Mouse (Mus musculus) stomach, embryonic 15.5 days (tissue): ENCODE measurements around the gene Cbx1. TPM values are rescaled to one million over a fixed set of nuclear protein-coding genes. Genes with fewer than 3 reads are reported as not detected.
"Not testable (repeated sequence)": the region's sequence is repeated elsewhere in the genome, so short reads cannot be mapped to it uniquely, and the experiment has no call there.

Experiments used
- ATAC-seq: fragments of 200-750 bp; cut with Nextera tagmentation; 2 replicates; pipeline ENCODE4 v1.8.0; 2017; ENCODE audit warnings: low read depth, moderate number of reproducible peaks, moderate TSS enrichment; ENCODE audit not compliant: insufficient read depth, low FRiP score
- H3K27ac ChIP-seq: fragments of 300-500 bp; sonication (generic); 2 replicates; pipeline ENCODE4 v1.5.1; 2015; ENCODE audit warnings: mild to moderate bottlenecking, inconsistent platforms
- H3K27me3 ChIP-seq: fragments of 300-500 bp; sonication (generic); replicated peaks from 2 replicates; pipeline ENCODE4 v1.6.1; 2015; ENCODE audit warnings: inconsistent platforms
- H3K36me3 ChIP-seq: fragments of 300-500 bp; sonication (generic); 2 replicates; pipeline ENCODE4 v1.6.1; 2015; ENCODE audit warnings: inconsistent platforms
- H3K4me1 ChIP-seq: fragments of 300-500 bp; sonication (generic); 2 replicates; pipeline ENCODE4 v1.6.1; 2015; ENCODE audit warnings: inconsistent platforms
- H3K4me2 ChIP-seq: fragments of 300-500 bp; sonication (generic); 2 replicates; pipeline ENCODE4 v1.6.1; 2015; ENCODE audit warnings: mild to moderate bottlenecking, inconsistent platforms
- H3K4me3 ChIP-seq: fragments of 300-500 bp; sonication (generic); replicated peaks from 2 replicates; pipeline ENCODE4 v1.5.1; 2015; ENCODE audit warnings: inconsistent platforms
- H3K9ac ChIP-seq: fragments of 300-500 bp; sonication (generic); 2 replicates; pipeline ENCODE4 v1.6.1; 2015; ENCODE audit warnings: inconsistent platforms
- H3K9me3 ChIP-seq: fragments of 300-500 bp; sonication (generic); 2 replicates; pipeline ENCODE4 v1.6.1; 2016; ENCODE audit warnings: inconsistent platforms
- WGBS: fragments of 180-500 bp; shearing (Covaris S2); methylation state at CpG from one replicate; pipeline ENCODE4 v1.1.7; 2015; 5-methylcytosine and 5-hydroxymethylcytosine counted together
- polyA plus RNA-seq: library from polyadenylated mRNA; unstranded; fragments of >200 nt; fragmentation: Nextera tagmentation; extraction: Ambion mirVana; gene quantifications from 2 replicates; pipeline ENCODE4 v1.2.1, GENCODE M21; 2015

Cbx1 gene
- polyA plus RNA-seq, 1 experiment from 2014 or later = 99.2 TPM

DNA sequence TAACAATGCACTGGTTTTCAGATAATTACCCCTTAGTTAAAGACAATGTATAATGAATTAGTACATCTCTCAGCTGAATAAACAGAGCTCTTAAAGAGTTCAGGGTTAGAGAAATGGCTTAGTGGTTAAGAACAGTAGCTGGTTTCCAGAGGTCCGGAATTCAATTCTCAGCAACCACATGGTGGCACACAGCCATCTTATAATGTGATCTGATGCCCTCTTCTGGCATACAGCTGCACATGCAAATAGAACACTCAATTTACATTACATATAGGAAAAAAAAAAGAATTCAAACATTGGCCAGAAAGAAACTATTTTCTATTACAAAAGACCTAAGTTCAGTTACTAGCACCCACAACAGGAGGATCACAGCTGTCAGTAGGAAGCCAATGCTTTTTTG lies 7.7 kb downstream of the Cbx1 start:
- ATAC-seq = no peak
- H3K4me1 ChIP-seq = 0 out of 2 replicates have a peak, but pooled peaks cover 3% of the 10 kb centered on the region
- WGBS = 72% methylated on average over 1 of the region's 1 CpGs
- no peaks in the 10 kb centered on the region for H3K27me3 ChIP-seq
- H3K36me3 ChIP-seq = peaks cover 20% of the 10 kb centered on the region; the same call in 1 of the 2 replicates
- H3K9ac ChIP-seq = no peak overlapping the region
- no peak overlapping the region for H3K4me3 ChIP-seq
- H3K27ac ChIP-seq = no peak overlapping the region
- H3K9me3 ChIP-seq = no peaks in the 10 kb centered on the region
- H3K4me2 ChIP-seq = no peak overlapping the region

DNA sequence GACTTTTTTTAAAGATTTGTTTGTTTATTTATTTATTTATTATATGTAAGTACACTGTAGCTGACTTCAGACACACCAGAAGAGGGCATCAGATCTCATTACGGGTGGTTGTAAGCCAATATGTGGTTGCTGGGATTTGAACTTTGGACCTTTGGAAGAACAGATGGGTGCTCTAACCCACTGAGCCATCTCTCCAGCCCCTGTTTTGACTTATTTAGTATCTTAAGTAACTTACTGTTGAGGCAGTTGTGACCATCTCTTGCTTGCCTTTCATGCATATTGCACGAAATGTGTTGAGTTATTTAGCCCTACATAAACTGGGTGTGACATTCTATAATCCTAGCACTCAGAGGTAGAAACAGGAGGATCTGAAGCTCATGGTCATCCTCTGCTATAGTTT lies 10.6 kb downstream of the Cbx1 start:
- H3K4me2 ChIP-seq = no peak overlapping the region
- no peak overlapping the region for H3K27ac ChIP-seq
- H3K4me3 ChIP-seq = no peak overlapping the region
- H3K27me3 ChIP-seq = no peaks in the 10 kb centered on the region
- no peak for ATAC-seq
- no peaks in the 10 kb centered on the region for H3K9me3 ChIP-seq
- peaks cover 31% of the 10 kb centered on the region for H3K36me3 ChIP-seq
- no peak overlapping the region for H3K9ac ChIP-seq
- H3K4me1 ChIP-seq = 0 out of 2 replicates have a peak, but pooled peaks cover 3% of the 10 kb centered on the region
- WGBS = 87% methylated on average over 2 of the region's 2 CpGs

DNA sequence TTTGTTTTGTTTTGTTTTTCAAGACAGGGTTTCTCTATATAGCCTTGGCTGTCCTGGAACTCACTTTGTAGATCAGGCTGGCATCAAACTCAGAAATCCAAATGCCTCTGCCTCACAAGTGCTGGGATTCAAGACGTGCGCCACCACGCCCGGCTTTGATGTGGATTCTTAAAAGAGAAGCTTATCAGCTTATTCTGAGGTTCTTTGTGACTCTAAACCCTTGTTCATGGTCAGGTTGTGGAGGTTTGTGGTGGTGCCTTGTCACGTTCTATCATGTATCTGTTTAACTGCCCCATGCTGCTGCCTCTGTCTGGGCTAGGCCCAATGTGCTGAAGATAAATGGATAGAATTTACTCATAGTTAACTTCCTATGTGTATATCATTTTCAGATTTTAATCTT lies 16.7 kb downstream of the Cbx1 start:
- 90% methylated on average over 5 of the region's 5 CpGs for WGBS
- Histone ChIP-seq H3K9me3 (no peaks in the 10 kb centered on the region), H3K9ac (no peak overlapping the region), H3K4me3 (no peak overlapping the region), H3K27me3 (no peaks in the 10 kb centered on the region), H3K27ac (no peak overlapping the region), H3K4me1 (no peaks in the 10 kb centered on the region), H3K36me3 (peaks cover 48% of the 10 kb centered on the region), H3K4me2 (no peak overlapping the region)
- ATAC-seq = no peak

DNA sequence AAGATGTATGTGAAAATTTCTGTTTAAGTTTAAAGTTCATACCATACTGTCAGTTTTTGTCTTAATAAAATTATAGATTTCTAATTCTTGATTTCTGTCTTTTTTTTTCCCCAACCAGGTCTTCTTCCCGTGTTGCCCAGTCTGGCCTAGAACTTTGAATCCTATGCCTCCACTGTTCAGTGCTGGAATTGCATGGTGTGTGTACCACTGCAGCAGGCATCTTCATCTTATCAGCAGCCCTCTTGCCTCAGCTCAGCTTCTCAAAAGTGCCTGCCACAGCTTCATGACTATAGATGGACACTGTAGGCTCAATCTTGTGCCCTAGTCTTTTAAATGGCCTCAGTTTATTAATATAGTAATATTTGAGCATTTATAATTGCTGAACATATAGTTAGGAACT lies 19.1 kb downstream of the Cbx1 start:
- H3K4me2 ChIP-seq = no peak overlapping the region

DNA sequence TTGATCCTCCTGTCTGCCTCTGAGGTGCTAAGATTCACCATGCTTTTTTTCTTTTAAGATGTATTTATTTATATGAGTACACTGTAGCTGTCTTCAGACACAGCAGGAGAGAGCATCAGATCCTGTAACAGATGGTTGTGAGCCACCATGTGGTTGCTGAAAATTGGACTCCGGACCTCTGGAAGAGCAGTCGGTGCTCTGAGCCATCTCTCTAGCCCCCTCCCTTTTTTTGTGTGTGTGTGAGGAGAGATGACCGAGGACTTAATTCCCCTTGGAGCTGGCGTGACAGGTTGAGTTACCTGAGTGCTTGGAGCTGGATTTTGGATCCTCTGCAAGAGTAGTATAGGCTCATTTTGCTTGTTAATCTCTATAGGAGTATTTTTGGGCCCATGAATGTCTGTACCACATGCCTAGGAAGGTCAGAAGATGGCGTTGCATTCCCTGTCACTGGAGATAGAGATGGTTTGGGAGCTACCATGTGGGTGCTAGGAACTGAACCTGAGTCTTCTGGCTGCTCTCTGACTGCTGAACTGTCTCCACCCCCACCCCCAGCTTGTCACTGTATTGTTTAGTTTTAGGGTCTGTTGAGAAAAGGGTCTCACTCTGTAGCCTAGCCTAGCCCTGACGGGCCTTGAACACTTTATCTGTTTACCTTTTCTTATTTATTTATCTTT lies 20.8 kb downstream of the Cbx1 start:
- peaks cover 36% of the 10 kb centered on the region for H3K36me3 ChIP-seq
- 88% methylated on average over 6 of the region's 6 CpGs for WGBS
- no peak for ATAC-seq

More for the DNA sequence above, 19.1 kb downstream of the Cbx1 start:
- Histone ChIP-seq H3K36me3 (peaks cover 37% of the 10 kb centered on the region), H3K4me1 (no peaks in the 10 kb centered on the region), H3K27ac (no peak overlapping the region), H3K4me3 (no peak overlapping the region), H3K27me3 (no peaks in the 10 kb centered on the region), H3K9ac (no peak overlapping the region), H3K9me3 (no peaks in the 10 kb centered on the region)
- WGBS = 62% methylated on average over 1 of the region's 1 CpGs
- ATAC-seq = no peak

DNA sequence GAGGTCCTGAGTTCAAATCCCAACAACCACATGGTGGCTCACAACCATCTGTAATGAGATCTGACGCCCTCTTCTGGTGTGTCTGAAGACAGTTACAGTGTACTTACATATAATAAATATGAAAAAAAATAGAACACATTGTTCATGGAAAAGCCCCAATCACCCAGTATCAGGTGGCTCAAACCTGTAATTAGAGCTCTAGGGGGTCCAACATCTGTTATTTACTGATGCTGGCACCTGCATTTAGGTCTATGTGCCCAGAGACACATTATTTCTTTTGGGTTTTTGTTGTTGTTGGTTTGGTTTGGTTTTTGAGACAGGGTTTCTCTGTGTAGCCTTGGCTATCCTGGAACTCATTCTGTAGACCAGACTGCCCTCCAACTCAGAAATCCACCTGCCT lies 22.3 kb downstream of the Cbx1 start:
- not testable (repeated sequence) for H3K9me3 ChIP-seq, H3K27ac ChIP-seq, H3K4me3 ChIP-seq, ATAC-seq, H3K4me1 ChIP-seq, H3K27me3 ChIP-seq, H3K9ac ChIP-seq, H3K4me2 ChIP-seq
- WGBS = 94% methylated on average over 1 of the region's 1 CpGs
- H3K36me3 ChIP-seq = peaks cover 38% of the 10 kb centered on the region

More for the DNA sequence above, 20.8 kb downstream of the Cbx1 start:
- Histone ChIP-seq H3K4me3 (no peak overlapping the region), H3K4me1 (no peaks in the 10 kb centered on the region), H3K9ac (no peak overlapping the region), H3K27me3 (no peaks in the 10 kb centered on the region), H3K27ac (no peak overlapping the region), H3K4me2 (no peak overlapping the region), H3K9me3 (no peaks in the 10 kb centered on the region)

DNA sequence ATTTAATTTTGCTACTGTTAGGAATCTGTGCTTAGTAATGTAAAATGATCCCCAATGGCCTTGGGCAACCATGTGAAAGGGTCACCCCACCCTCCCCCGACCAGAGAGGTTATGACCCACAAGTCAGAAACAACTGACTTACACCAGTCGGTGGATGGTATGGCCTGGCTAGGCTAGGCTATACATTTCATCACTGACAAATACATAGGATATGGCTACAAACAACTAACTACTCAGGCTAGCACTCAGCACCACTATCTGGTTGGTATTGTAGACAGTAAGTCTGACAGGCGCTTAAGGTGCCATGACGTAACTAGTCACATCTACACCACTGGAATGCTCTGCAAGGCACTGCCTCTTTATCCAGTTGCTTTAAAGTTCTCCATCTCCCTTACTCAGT lies 24.5 kb downstream of the Cbx1 start:
- ATAC-seq = no peak

DNA sequence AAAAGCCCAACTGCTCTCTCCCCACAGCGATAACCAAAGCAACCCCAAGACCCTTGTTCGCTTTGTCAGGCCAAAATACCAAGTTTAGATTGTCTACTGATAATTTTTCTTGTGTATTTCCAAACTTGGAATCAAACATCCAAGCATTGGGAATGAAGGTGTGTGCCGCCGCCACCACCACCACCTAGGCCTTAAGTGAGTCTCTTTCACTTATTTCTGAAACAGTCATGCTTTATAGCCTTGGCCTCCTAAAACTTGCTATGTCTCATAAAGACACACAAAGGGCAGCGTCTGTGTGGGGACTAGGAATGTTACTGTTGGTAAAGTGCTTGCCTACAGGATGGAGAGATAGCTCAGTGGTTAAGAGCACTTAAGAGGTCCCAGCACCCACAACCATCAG lies 25.0 kb downstream of the Cbx1 start:
- ATAC-seq = no peak
- Histone ChIP-seq H3K9me3 (no peaks in the 10 kb centered on the region), H3K27me3 (no peaks in the 10 kb centered on the region), H3K4me2 (no peak overlapping the region), H3K27ac (no peak overlapping the region), H3K9ac (no peak overlapping the region), H3K4me3 (no peak overlapping the region), H3K4me1 (no peaks in the 10 kb centered on the region), H3K36me3 (peaks cover 38% of the 10 kb centered on the region)
- WGBS = 86% methylated on average over 5 of the region's 5 CpGs

More for the DNA sequence above, 24.5 kb downstream of the Cbx1 start:
- Histone ChIP-seq H3K4me2 (no peak overlapping the region), H3K4me1 (no peaks in the 10 kb centered on the region), H3K4me3 (no peak overlapping the region), H3K9me3 (no peaks in the 10 kb centered on the region), H3K9ac (no peak overlapping the region), H3K27me3 (no peaks in the 10 kb centered on the region), H3K36me3 (peaks cover 38% of the 10 kb centered on the region), H3K27ac (no peak overlapping the region)
- 77% methylated on average over 4 of the region's 4 CpGs for WGBS

DNA sequence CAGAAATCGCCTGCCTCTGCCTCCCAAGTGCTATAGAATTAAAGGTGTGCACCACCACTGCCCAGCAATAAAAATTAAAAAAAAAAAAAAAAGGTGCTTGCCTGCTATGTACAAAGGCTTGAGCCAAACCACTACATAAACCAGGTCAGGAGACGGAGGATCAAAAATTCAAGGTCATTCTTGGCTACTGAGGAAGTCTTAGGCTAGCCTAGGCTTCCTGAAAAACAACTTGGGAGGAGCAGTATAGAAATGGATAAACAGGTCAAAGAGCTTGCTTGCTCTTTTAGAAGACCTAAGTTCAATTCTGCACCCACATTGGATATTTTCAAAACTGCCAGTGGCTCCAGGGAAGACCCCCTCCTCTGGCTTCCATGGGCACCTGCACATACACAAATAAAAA lies 25.5 kb downstream of the Cbx1 start:
- H3K27ac ChIP-seq = no peak overlapping the region
- no peak overlapping the region for H3K4me3 ChIP-seq
- H3K36me3 ChIP-seq = peaks cover 40% of the 10 kb centered on the region
- ATAC-seq = no peak
- H3K9ac ChIP-seq = no peak overlapping the region
- no peaks in the 10 kb centered on the region for H3K27me3 ChIP-seq
- H3K4me2 ChIP-seq = no peak overlapping the region
- no peaks in the 10 kb centered on the region for H3K9me3 ChIP-seq
- WGBS = 81% methylated on average over 2 of the region's 2 CpGs
- H3K4me1 ChIP-seq = no peaks in the 10 kb centered on the region

DNA sequence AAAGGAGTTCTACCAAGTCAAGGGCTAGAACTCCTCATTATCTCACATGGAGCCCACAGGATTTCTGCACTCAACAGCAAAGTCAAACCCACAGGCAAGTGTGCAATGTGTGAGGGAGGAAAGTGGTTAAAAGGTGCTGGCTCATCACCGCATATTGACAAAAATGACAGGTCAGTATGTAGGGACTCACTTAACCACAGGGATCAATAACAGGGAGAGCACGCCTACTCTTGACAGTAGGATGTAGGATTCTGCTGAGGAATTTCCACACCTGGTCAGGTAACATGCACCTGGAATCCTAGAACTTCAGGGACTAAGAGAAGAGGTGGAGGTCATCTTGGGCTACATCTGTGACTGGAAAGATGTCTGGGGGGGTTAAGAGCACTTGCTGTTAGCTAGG lies 27.0 kb downstream of the Cbx1 start:
- H3K27me3 ChIP-seq = no peaks in the 10 kb centered on the region
- no peak overlapping the region for H3K4me2 ChIP-seq
- H3K9me3 ChIP-seq = no peaks in the 10 kb centered on the region
- no peak overlapping the region for H3K27ac ChIP-seq
- peaks cover 44% of the 10 kb centered on the region for H3K36me3 ChIP-seq
- no peaks in the 10 kb centered on the region for H3K4me1 ChIP-seq
- no peak overlapping the region for H3K9ac ChIP-seq
- H3K4me3 ChIP-seq = no peak overlapping the region
- 88% methylated on average over 2 of the region's 2 CpGs for WGBS
- no peak for ATAC-seq

DNA sequence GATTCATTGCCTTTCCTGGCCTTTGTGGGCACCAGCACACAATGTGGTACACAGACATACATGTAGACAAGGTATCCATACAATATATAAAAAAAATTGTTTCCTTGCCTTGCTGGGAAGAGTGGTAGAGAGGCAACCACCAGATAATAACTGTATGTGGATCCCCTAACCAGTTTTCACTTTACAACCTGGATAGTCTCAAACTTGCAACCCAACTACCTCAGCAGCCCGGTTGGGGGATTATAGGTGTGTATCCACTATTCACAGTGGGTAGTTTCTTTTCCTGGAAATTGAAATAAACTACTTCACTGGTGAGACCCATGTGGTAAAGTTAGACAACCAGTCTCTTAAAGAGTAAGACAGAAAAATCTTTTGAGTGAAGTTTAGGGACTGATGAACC lies 27.6 kb downstream of the Cbx1 start:
- 85% methylated on average over 1 of the region's 1 CpGs for WGBS
- Histone ChIP-seq H3K4me1 (no peaks in the 10 kb centered on the region), H3K36me3 (peaks cover 48% of the 10 kb centered on the region), H3K4me2 (no peak overlapping the region), H3K4me3 (no peak overlapping the region), H3K27me3 (no peaks in the 10 kb centered on the region), H3K9ac (no peak overlapping the region), H3K27ac (no peak overlapping the region), H3K9me3 (no peaks in the 10 kb centered on the region)
- no peak for ATAC-seq

DNA sequence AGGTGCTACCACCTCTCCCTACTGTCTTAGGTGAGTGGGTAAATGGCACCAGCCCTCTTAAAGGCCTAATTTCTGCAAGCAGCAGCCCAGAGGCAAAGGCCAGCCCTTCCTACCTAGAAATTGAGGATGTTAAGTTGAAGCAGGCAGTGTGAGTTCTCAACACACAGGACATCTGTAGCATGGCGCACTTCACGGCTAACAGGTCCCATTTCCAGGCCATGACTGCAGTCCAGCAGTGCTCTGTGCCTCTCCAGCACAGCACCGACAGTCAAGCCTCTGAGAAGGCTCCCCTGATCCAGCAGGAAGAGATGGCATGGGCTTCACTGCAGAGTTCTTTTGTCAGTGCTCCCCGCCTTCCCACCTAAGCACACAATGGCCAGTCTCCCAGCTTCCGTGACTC lies 28.1 kb downstream of the Cbx1 start:
- no peak overlapping the region for H3K27ac ChIP-seq
- no peaks in the 10 kb centered on the region for H3K4me1 ChIP-seq
- WGBS = 84% methylated on average over 5 of the region's 5 CpGs
- H3K4me3 ChIP-seq = no peak overlapping the region
- H3K36me3 ChIP-seq = peaks cover 51% of the 10 kb centered on the region
- H3K4me2 ChIP-seq = no peak overlapping the region
- ATAC-seq = no peak
- no peaks in the 10 kb centered on the region for H3K27me3 ChIP-seq
- H3K9ac ChIP-seq = no peak overlapping the region
- no peaks in the 10 kb centered on the region for H3K9me3 ChIP-seq
